Mouse (Mus musculus) mouse trophoblast stem cell (cell line): ENCODE results near the gene Cyb5r3.

Experiments used
- in situ Hi-C, 2 experiments: fragments of 300-500 bp; cut with MseI, MboI; formaldehyde crosslinking; loops; 2 replicates in 1 of 2; 3 replicates in 1 of 2; pipeline ENCODE4 v1.15.1; 2025

Cyb5r3 gene

GRCm38 (mm10) chr15:83172492-83173429 lies at the start of gene Cyb5r3:
Cyb5r3 (minus strand) TSS chr15:83172592.
- in situ Hi-C loops: no loop called here

DNA sequence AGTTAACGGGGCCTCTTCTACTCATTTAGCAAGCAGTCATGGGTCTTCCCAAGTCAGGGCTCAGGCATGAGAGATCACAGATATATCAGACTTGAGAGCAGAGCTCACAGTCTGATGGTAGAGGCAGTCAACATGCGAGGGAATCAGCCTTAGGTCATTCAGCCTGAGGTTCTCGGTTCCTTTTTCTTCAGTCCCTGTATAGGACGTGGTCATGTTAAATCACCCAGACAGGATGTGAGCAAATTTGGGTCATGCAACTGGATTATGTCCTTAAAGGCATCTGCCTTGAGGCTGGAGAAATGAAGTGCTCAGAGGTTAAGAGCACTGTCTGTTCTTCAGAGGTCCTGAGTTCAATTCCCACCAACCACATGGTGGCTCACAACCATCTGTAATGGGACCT lies 49.3 kb upstream of the Cyb5r3 start:
- in situ Hi-C loops: no loop called here

DNA sequence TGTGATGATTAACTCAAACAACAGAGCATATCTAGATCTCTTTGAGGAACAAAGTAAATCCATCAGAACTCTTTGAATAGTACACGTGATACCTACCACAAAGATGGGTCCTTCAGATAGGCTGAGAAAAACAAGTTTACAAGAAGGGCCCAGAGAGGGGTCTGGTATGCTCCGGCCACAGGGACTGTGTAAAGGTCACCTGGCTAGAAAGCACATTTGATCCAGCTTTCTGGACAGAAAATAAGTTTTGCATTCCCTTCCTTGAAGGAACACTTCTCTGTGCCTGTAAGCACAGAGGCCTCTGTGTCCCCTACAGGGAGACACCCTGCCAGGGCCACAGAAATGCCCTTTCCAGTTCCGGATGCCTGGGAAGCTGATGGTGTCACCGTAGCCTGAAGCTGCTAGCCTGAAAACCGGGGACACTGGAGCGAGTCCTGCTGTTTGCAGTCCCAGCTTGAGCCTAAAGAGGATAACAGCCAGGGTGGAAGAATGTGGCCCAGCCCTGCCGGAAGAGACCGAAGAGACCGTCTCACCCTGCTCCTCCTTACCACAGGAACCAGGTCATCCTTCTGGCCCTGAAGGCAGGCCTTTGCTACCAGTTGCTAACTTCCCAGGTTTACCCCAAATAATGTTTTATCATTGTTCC lies 48.1 kb upstream of the Cyb5r3 start:
- in situ Hi-C loops: no loop called here

GRCm38 (mm10) chr15:83215322-83216216 lies 43.2 kb upstream of the Cyb5r3 start:
- in situ Hi-C loops: no loop called here

DNA sequence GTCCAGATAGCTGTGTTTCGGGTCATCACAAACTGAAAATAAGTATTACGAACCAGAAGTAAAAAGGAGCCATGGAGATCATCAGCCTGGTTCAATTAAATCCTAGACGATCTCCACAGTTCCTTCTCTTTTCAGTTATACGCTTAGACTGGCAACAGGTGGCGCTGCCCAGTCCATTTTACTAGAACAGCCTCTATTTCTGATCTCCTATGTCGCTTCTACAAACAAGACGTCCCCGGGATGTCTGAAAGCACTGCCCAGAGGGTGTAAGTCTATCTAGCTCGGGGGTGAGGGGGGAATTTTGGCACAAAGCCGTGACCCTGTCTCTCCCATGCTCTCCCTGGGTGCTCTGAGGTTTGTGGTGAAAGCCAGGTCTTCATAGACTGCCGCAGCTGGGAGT lies 37.8 kb upstream of the Cyb5r3 start:
- in situ Hi-C loops: no loop called here

DNA sequence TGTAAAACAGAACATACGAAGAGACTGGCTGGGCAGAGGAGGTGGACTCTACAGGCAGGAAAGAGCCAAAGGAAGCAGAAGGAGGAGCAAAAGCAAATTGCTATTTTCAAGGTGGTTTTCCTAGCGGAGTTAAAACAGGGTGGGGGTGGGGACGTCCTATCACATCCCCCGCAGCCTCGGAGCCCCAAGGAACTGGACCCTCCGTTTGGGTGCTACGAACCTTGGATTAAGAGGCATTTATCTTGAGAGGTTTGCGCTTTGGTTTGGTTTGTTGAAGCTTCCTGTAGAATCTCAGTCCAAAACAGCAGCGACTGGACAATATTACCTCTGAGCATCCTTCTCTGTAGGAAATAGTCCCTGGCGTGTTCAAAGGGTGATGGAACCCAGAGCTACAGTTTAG lies 37.3 kb upstream of the Cyb5r3 start:
- in situ Hi-C loops: loop anchor here in 1 of 2 experiments (5.0 kb wide), 1 partner anchor 52 kb away; no protein-coding TSS in a partner anchor

GRCm38 (mm10) chr15:83209092-83209695 lies 36.8 kb upstream of the Cyb5r3 start:
- in situ Hi-C loops: loop anchor here in 1 of 2 experiments (5.0 kb wide), 1 partner anchor 52 kb away; no protein-coding TSS in a partner anchor

DNA sequence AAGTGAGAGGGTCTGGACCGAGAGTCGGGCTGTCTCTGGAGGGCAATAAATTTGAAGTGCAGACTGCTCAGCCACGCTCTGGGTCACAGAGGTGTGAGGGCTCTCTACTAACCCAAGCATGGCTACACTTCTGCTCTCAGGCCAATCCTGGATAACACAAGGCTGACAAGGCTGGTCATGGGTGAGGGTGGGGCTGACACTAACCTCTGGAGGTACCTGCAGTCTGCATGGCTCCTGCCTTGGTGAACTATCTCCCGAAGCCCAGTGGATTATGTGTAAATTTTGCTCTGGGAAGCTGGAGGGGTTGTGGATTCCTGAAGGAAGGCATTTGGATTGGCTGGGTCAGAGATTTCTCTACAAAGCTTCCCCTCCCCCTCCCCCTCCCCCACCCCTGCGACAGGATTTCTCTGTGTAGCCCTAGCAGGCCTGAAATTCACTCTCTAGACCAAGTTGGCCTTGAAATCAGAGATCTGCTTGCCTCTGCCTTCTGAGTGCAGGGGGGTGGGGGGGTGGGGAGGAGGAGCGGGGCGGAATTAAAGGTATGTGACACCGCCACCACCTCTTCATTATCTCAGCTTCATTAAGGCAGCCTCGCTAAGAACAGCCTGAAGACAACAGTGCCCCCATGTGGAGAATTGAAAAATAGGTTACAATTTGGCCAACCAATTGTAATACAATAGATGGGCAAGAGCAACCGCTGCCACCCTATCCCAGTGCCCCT lies 32.5 kb upstream of the Cyb5r3 start:
- in situ Hi-C loops: loop anchor here in 1 of 2 experiments (5.0 kb wide), 1 partner anchor 48 kb away; no protein-coding TSS in a partner anchor

DNA sequence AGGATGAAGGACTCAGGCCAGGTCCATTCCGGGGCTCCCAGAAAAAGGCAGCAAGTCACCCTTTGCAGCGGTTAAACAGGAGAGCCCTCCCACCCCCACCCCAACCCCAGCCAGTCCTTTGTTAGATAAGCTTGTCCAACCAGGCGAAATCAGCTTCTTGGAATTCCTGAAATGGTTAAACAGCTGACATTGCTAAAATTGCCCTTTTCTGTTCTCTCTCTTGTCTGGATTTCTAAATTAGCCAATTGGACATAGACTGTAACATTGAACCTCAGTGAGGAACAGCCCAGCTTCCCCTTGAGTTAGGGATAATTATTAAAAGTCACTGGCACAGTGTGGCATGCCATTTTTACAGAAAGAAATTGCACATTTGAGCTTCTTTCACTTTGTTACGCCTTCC lies 30.0 kb upstream of the Cyb5r3 start:
- in situ Hi-C loops: no loop called here

- in situ Hi-C loops: no loop called here
These were observed 21.0 kb upstream of the Cyb5r3 start for GRCm38 (mm10) chr15:83193413-83193812.

DNA sequence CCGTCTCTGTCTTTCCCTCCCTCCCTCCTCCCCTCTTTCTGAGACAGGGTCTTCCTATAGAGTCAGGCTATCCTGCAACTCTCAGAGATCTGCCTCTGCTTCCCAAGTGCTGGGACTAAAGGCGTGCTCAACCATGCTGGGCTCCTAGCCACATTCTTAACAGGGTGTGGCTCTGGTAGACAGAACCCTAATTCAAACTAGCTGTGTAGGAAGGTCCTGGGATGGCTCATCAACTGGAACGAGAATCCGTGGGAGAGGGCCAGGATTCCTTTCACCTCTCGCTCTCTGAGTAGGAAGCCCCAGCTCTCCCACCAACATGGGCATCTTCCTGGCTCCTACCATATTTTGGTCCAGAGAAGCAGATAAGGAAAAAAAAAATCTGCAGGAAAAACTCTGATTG lies 10.0 kb upstream of the Cyb5r3 start:
- in situ Hi-C loops: no loop called here

DNA sequence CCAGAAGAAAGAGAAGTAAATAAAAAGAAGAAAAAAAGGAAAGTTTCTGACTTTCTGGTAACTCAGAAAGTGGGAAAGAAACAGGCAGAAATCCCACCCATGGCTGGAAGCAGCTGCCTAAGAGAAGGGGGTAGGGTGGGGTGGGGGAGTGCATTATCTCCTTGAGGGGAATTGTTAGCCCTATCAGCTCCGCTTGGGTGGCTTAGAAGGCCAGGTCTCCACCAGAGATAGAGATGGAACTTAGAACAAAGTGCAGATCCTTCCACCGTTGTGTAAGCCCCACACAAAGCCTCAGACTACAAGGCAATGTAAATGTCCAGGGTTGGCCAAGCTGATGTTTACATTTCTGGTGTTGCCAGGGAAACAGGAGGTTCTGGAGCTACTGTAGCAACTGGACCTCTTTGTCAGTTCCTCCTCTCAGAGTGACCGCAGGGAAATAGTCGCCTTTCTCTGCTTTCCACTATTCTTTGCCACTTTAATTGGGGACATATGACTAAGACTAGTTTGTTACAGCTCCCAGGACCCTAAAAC lies 9.5 kb upstream of the Cyb5r3 start:
- in situ Hi-C loops: no loop called here

GRCm38 (mm10) chr15:83180004-83180403 lies 7.6 kb upstream of the Cyb5r3 start:
- in situ Hi-C loops: no loop called here

DNA sequence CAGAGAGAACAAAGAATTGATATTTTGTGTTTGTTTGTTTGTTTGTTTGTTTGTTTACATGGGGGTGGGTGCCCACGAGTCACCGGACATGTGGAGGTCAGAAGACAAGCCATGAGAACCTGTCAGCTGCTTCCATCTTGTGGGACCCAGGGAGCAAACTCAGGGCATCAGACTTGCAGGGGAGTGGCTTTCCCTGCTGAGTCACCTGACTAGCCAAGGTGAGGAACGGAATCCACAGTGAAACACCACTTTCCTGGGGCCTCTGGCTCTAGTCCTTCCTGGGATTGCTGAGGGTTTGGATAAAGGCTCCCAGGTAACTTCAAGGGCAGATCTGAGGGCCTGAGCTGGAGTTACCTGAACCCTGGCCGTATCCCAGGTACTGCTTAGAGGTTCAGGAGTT lies 4.3 kb upstream of the Cyb5r3 start:
- in situ Hi-C loops: no loop called here

DNA sequence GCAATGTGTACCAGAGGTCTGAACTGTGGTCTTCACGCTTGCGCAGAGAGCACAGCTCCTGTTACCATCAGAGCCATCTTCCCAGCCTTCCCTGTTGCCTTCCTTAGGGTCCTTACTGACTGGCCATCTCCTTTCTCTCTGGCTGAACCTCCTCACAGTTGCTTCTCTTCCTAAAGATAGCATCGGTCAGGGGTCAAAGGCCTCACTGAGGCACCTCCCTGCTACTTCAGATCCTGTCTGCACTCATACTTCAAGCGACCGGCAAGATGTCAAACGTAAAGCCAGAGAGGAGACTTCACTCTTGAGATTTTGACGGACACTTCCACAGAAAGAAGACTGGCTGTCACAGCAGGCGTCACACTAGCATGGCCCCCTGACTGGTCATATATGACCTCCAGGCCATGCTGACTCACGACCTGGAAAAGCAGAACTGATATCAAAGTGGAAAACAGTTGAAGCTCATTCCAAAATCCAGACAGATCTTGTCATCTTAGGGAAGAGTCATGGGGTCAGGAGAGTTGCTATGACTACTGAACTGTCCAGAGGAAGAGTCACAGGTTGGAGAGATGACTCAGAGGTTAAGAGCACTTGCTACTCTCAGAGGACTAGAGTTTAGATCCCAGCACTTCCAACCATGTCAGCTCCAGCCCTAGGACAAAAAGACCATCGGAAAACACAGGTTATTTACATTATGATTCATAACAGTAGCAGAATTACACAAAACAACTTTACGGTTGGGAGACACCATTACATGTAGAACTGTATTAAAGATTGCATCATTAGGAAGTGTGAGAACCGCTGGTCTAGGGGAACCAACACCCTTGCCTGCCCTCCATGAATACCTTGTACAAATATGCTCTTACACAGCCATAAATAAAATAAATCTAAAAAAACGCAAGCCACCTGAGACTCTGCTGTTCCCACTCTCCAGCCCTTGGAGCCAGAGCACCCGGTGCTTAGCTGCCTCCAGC lies 1.8 kb upstream of the Cyb5r3 start:
- in situ Hi-C loops: no loop called here

DNA sequence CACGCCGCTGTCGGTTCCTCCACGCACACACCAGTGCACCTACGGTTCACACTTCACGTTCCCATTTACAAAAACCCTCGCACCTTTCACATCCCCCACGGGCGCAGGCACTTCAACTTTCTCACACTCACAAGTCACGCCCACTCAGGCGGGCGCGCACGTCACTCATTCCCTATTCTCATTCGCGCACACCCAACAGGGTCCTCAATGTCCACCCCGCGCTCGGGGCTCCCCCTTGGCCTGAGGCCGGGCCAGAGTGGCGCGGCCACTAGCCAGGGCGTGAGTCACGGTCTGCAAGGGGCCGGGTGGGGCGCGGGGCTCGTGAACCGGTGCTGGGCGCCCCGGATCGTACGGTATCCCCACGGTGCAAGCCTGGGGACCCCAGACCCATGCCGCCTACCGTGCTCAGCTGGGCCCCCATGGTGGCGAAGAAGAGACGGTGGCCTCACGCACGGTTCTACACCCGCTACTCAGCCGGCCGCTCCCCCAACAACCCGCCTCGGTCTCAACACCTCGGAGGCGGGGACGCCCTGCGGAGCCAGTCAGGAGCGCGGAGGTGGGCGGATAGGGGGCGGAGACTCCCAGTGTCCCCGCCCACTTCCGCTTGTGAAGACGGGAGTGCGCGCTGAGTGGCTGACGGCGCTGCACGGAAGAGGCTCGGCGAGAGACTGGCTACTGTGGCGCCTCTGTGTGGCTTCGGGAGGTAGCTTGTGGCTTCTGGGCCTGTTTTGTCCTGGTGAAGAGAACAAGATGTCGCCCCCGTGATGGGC lies 495 bp downstream of the Cyb5r3 start:
- in situ Hi-C loops: no loop called here

GRCm38 (mm10) chr15:83170956-83171659 lies 1.3 kb downstream of the Cyb5r3 start:
- in situ Hi-C loops: no loop called here
